Mouse (Mus musculus): Measurements from ENCODE around the gene Rce1. TPM values are rescaled to one million over a fixed set of nuclear protein-coding genes. Genes with fewer than 3 reads are reported as not detected.

Rce1 gene
- polyA plus RNA-seq, 1 experiment = not detected

DNA sequence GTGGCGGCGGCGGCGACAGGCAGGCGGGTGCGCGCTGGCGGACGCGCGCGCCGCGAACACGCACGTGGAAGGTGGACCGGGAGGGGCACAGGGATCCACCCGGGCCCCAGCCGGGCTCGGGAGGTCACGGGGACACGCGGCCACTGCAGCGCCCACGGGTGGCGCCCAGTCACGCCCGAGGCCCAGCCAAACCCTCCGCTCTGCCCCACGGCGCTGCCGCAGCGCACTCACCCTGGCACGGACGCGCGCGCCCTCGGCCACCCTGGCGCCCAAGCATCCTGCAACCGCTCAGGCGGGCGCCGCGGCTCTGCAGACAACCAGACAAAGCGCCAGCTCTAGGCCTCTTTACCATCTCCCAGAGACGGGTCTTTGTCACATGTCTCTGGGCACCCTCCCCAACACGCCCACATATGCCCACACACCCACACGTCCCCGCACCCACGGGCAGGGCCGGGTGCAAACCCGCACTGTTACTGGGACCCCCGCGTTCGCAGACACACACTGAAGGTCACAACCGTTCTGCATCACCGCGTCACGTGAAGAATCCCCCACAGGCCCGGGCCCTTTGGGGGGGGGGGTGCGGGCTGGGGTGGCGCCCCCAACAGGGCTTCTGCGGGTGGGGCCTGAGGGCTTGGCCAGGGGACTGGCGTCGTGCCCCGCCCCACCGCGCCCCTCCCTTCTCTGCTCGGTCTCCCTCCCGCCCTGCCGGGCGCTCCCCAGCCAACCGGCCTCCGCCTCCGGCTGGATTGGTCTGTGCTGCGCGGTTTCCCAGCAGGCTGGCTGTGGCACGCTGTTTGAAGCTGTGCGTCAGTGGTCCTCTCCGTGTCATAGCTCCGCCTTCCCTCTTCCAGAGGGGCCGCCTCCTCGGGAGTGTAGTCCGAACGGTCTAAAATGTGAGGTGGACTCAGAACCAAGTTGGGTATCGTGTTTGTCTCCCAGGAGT is 10.0 kb downstream of the Rce1 start, which contains the start of gene Lrfn4:
Gene Lrfn4, minus strand, starts transcription at position 517 of the 943 bp plus-strand sequence.
- TF ChIP-seq POLR2A (IDR thresholded peaks at IDR 0.05; ENCODE audit: insufficient read depth, low read depth, low read length) = peak; percentile 32; the same call in 1 of the 2 replicates
- no peak; the same call in 1 of the 2 replicates for TF ChIP-seq CTCF (IDR thresholded peaks at IDR 0.05; ENCODE audit: insufficient read depth, low read depth, low read length)
- under 1% methylated on average over 86 of the region's 87 CpGs for WGBS
- peaks cover 39% of the 10 kb centered on the region for H3K4me1 ChIP-seq (ENCODE audit: control insufficient read depth, insufficient read depth, low read length)
- peak within 1 kb of the TSS; percentile 90 for H3K27ac ChIP-seq (ENCODE audit: insufficient read depth, low read depth, low read length)
- H3K4me3 ChIP-seq (ENCODE audit: insufficient read depth, low read depth, low read length) = peak within 1 kb of the TSS; percentile 96

DNA sequence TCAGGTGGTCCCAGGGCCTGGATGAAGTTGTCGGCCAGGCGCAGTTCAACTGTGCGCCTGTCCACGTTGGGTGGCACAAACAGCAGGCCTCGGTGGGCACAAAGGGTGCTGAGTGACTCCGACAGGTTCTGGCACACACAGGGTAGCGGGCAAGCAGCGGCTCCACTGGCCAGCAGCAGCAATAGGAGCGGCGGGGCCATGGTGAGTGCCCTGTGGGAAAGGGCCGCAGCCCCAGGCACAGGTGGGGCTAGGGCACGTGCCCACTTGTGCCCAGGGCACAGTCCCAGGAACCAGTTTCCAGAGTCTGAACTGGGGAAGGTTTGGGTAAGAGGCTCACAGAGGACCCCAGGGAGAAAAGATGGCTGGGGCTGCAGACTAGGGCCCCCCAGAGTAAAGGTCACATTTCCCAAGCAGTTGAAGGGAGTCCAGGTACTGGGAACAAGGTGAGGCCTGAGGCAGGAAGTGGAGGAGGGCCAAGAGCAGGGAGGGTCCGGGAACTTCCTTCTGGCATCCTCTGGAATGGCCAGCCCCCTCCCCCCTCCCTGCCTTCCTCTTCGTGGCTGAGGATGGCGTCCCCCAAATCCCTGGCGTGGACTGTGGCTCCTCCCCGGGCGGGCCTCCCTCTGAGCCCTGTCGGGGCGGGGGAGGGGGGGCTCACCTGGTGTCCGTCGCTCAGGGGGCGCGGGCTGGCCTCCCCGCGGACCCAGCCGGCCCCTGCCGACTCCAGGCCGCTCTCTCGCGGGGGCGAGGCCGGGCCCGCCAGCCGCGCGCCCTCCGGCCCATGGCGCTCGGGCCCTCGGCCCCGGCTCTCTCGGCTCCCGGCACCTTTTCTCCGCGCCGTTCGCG is 10.9 kb downstream of the Rce1 start:
- TF ChIP-seq CTCF (IDR thresholded peaks at IDR 0.05; ENCODE audit: insufficient read depth, low read depth, low read length) (no peak), POLR2A (IDR thresholded peaks at IDR 0.05; ENCODE audit: insufficient read depth, low read depth, low read length) (no peak)
- peaks cover 39% of the 10 kb centered on the region for H3K4me1 ChIP-seq (ENCODE audit: control insufficient read depth, insufficient read depth, low read length)
- H3K4me3 ChIP-seq (ENCODE audit: insufficient read depth, low read depth, low read length) = peak overlapping the region; percentile 96
- 10% methylated on average over 48 of the region's 49 CpGs for WGBS
- peak overlapping the region; percentile 90 for H3K27ac ChIP-seq (ENCODE audit: insufficient read depth, low read depth, low read length)

DNA sequence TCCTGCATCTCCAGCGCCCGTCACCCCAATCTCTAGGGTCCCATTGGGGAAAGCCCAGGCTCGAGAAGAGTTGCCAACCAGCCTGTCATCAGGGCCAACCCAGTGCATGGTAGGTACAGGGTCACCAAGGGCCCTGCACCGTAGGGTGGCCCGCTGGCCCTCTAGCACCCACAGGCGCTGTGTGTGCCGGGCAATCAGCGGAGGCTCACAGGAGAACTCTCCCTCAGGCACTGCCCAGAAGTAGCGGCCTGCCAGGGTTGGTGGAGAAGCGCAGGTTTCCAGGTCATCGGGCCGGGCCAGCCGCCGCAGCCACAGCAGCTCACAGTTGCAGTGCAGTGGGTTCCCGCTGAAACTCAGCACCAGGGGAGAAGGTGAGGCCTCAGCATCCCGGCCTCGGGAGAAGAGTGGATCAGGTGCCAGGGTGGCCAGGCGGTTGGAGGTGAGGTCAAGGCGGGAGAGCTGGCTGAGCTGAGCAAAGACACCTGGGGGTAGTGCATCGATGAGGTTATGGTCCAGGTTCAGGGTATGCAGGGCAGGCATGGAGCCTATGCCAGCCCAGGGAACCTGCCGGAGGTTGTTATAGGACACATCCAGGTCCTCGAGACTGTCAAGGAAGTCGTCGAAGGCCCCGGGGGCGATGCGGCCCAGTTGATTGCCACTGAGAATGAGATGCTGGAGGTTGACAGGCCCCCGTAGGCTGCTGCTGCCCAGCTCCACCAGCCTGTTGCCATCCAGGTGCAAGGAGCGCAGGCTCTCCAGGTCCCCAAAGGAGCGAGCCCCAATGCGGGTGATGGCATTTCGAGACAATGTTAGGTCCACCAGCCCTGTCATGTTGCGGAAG is 11.8 kb downstream of the Rce1 start:
- Histone ChIP-seq H3K4me1 (ENCODE audit: control insufficient read depth, insufficient read depth, low read length) (peaks cover 39% of the 10 kb centered on the region), H3K4me3 (ENCODE audit: insufficient read depth, low read depth, low read length) (peak overlapping the region; percentile 96), H3K27ac (ENCODE audit: insufficient read depth, low read depth, low read length) (no peak overlapping the region)
- 83% methylated on average over 33 of the region's 33 CpGs for WGBS
- TF ChIP-seq CTCF (IDR thresholded peaks at IDR 0.05; ENCODE audit: insufficient read depth, low read depth, low read length) (no peak), POLR2A (IDR thresholded peaks at IDR 0.05; ENCODE audit: insufficient read depth, low read depth, low read length) (no peak)

DNA sequence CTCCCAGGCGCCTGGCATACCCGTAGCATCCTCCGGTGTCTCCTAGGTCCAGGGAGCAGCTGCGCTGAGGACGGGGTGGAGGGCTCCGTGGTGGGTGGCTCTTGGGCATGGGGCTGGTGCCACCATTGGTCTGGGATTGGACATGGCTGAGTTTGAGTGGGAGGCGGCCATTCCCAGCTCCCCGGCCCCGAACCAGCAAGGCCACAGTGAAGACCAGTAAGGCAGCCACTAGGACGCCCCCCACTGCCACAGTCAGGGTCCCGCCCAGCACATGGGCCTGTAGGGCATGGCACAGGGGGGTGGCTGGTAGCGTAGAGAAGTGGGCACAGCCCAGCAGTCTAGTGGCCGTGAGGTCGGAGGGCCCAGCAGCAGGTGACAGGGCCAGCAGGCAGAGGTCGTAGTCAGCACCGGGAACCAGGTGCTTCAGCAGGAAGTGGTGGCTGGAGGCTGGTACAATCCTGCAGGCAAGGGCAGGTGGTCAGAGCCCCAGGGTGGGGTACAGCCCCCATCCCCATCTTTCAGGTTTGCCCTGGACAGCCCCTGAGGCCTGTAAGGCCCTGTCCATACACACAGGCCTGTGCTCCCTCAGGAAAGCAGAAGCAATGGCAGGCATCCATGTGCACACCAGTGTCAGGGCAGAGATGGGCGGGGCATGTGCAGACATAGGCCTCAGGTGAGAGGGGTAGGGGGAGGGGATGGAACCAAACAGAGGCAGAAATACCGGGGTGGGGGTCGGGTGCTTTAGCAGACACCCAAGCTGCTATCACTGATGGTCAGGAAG is 13.1 kb downstream of the Rce1 start:
- TF ChIP-seq POLR2A (IDR thresholded peaks at IDR 0.05; ENCODE audit: insufficient read depth, low read depth, low read length) (no peak), CTCF (IDR thresholded peaks at IDR 0.05; ENCODE audit: insufficient read depth, low read depth, low read length) (no peak)
- Histone ChIP-seq H3K27ac (ENCODE audit: insufficient read depth, low read depth, low read length) (no peak overlapping the region), H3K4me3 (ENCODE audit: insufficient read depth, low read depth, low read length) (no peak overlapping the region), H3K4me1 (ENCODE audit: control insufficient read depth, insufficient read depth, low read length) (peaks cover 39% of the 10 kb centered on the region)
- WGBS = 86% methylated on average over 19 of the region's 19 CpGs

DNA sequence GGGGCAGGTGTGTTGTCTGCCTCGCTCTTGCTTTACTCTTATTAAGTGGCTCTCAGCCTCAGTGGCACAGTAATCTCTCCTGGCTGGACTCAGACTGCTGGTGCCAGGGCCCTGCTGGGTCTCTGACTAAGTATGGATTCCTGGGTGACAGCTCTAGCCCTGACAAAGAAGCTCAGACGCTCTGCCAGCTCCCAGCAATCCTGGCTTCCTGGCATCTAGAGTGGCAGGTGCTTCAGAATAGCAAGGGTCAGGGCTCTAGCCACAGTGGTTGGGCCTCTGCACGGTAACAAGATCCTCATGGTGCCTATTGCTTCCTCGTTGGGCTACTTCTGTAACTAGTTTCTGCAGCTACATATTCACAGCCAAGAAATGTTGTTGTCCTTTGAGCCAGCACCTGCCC is 15.3 kb downstream of the Rce1 start:
- 34% methylated on average over 4 of the region's 4 CpGs for WGBS
- no peak for TF ChIP-seq CTCF (IDR thresholded peaks at IDR 0.05; ENCODE audit: insufficient read depth, low read depth, low read length)
- TF ChIP-seq POLR2A (IDR thresholded peaks at IDR 0.05; ENCODE audit: insufficient read depth, low read depth, low read length) = no peak
- H3K4me1 ChIP-seq (ENCODE audit: control insufficient read depth, insufficient read depth, low read length) = peaks cover 33% of the 10 kb centered on the region
- no peak overlapping the region for H3K27ac ChIP-seq (ENCODE audit: insufficient read depth, low read depth, low read length)
- H3K4me3 ChIP-seq (ENCODE audit: insufficient read depth, low read depth, low read length) = no peak overlapping the region

DNA sequence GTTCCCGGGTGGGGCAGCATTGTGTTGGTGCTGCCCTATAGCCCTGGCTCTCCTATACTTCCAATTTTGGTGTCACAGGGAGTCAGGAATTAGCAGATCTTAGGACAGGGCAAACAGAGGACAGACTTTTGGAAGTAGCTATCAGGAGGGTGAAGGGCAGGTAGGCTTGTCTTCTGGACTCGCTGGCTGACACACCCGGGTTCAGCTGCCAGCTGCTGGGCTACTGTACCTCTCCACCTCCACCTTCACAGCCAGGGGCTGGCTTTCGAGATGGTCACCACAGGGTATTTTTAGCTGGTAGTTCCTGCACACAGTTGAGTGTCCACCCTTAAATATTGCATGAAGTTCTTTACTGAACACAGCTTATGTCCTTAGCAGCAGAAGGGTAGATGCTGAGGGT is 16.9 kb downstream of the Rce1 start:
- TF ChIP-seq POLR2A (IDR thresholded peaks at IDR 0.05; ENCODE audit: insufficient read depth, low read depth, low read length) = no peak
- no peak for TF ChIP-seq CTCF (IDR thresholded peaks at IDR 0.05; ENCODE audit: insufficient read depth, low read depth, low read length)
- no peak overlapping the region for H3K27ac ChIP-seq (ENCODE audit: insufficient read depth, low read depth, low read length)
- WGBS = 91% methylated on average over 4 of the region's 4 CpGs

DNA sequence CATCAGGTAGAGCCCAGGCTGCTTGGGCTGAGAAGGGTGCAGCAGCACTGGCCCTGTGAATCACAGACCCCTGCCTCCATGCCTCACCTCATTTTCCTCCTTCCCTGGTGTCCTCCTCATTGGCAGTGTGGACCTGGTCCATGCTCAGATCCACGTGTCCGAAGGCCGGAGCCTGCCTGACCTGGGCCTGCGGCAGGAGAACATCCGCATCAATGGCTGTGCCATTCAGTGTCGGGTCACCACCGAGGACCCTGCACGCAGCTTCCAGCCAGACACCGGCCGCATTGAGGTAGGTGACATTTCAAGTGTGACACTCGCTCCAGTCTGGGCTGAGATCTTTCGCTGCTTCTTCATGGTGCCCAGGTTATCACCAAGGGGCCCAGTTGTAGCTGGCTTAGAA is 18.0 kb downstream of the Rce1 start:
- peaks cover 11% of the 10 kb centered on the region for H3K4me1 ChIP-seq (ENCODE audit: control insufficient read depth, insufficient read depth, low read length)
- H3K4me3 ChIP-seq (ENCODE audit: insufficient read depth, low read depth, low read length) = no peak overlapping the region
- no peak overlapping the region for H3K27ac ChIP-seq (ENCODE audit: insufficient read depth, low read depth, low read length)
- WGBS = 95% methylated on average over 12 of the region's 12 CpGs
- TF ChIP-seq CTCF (IDR thresholded peaks at IDR 0.05; ENCODE audit: insufficient read depth, low read depth, low read length) (no peak), POLR2A (IDR thresholded peaks at IDR 0.05; ENCODE audit: insufficient read depth, low read depth, low read length) (no peak)

More for the DNA sequence above, 16.9 kb downstream of the Rce1 start:
- Histone ChIP-seq H3K4me3 (ENCODE audit: insufficient read depth, low read depth, low read length) (no peak overlapping the region), H3K4me1 (ENCODE audit: control insufficient read depth, insufficient read depth, low read length) (peaks cover 22% of the 10 kb centered on the region)
